Mouse (Mus musculus) MEL-GATA-1-ER (cell line): ENCODE measurements around the gene Cd6.

Experiments
- DNase-seq: peaks from one replicate; pipeline ENCODE4 v3.0.0-alpha.2; 2012; ENCODE audit warnings: low read depth; ENCODE audit errors: extremely low read depth

The Cd6 gene

GRCm38 (mm10) chr19:10829436-10830175 is at the start of gene Cd6:
TSS of gene Cd6 (minus strand) at chr19:10830058.
- DNase-seq = no peak

- no peak for DNase-seq
These were observed 48.5 kb upstream of the Cd6 start for GRCm38 (mm10) chr19:10878201-10878837.

GRCm38 (mm10) chr19:10871328-10871961 is 41.6 kb upstream of the Cd6 start:
- DNase-seq = no peak

- DNase-seq = no peak
These were observed 40.8 kb upstream of the Cd6 start for GRCm38 (mm10) chr19:10870676-10871075.

GRCm38 (mm10) chr19:10869886-10870527 is 40.1 kb upstream of the Cd6 start, which contains the start of gene Tmem132a:
TSS of gene Tmem132a (minus strand) at chr19:10869940.
- no peak for DNase-seq

GRCm38 (mm10) chr19:10869241-10869885 is 39.5 kb upstream of the Cd6 start:
- DNase-seq = no peak

GRCm38 (mm10) chr19:10868623-10869141 is 38.8 kb upstream of the Cd6 start:
- no peak for DNase-seq

- DNase-seq = no peak
These were observed 38.2 kb upstream of the Cd6 start for GRCm38 (mm10) chr19:10867946-10868622.

- no peak for DNase-seq
These were observed 36.5 kb upstream of the Cd6 start for GRCm38 (mm10) chr19:10866351-10866750.

- DNase-seq = no peak
These were observed 30.2 kb upstream of the Cd6 start for GRCm38 (mm10) chr19:10860072-10860497.

- no peak for DNase-seq
These were observed 26.7 kb upstream of the Cd6 start for GRCm38 (mm10) chr19:10856520-10856919.

- no peak for DNase-seq
These were observed 25.6 kb upstream of the Cd6 start for GRCm38 (mm10) chr19:10855422-10855821.

GRCm38 (mm10) chr19:10847311-10848087 is 17.6 kb upstream of the Cd6 start:
- DNase-seq = no peak

GRCm38 (mm10) chr19:10846150-10846549 is 16.3 kb upstream of the Cd6 start:
- no peak for DNase-seq

- no peak for DNase-seq
These were observed 15.6 kb upstream of the Cd6 start for GRCm38 (mm10) chr19:10845454-10845853.

- DNase-seq = no peak
These were observed 14.3 kb upstream of the Cd6 start for GRCm38 (mm10) chr19:10844206-10844605.

- no peak for DNase-seq
These were observed 13.1 kb upstream of the Cd6 start for GRCm38 (mm10) chr19:10842914-10843313.

GRCm38 (mm10) chr19:10841721-10842626 is 12.1 kb upstream of the Cd6 start:
- DNase-seq = no peak
